Mouse (Mus musculus): ENCODE results near the gene Pqlc2. TPM values are rescaled to one million over a fixed set of nuclear protein-coding genes. Genes with fewer than 3 reads are reported as not detected.
A peak's percentile ranks its signal among the peaks of the same experiment; 100 is the strongest.

The Pqlc2 gene
- polyA plus RNA-seq, 1 experiment from 2014 or later = 14.3 TPM

GRCm38 (mm10) chr4:139280530-139280929 lies 30.0 kb downstream of the Pqlc2 start:
- Histone ChIP-seq H3K36me3 (peaks cover 44% of the 10 kb centered on the region), H3K4me1 (0 out of 2 replicates have a peak, but pooled peaks cover 6% of the 10 kb centered on the region), H3K4me2 (no peak overlapping the region), H3K4me3 (replicated peaks) (no peak overlapping the region), H3K27ac (no peak overlapping the region), H3K27me3 (replicated peaks) (no peaks in the 10 kb centered on the region), H3K9me3 (no peaks in the 10 kb centered on the region), H3K9ac (no peak overlapping the region)
- no peak for ATAC-seq (ENCODE audit: insufficient read depth, low FRiP score, low read depth)
- WGBS = 93% methylated on average over 12 of the region's 12 CpGs

GRCm38 (mm10) chr4:139276411-139276810 lies 34.1 kb downstream of the Pqlc2 start:
- no peak overlapping the region for H3K9ac ChIP-seq
- no peaks in the 10 kb centered on the region for H3K4me1 ChIP-seq
- H3K4me2 ChIP-seq = no peak overlapping the region
- H3K36me3 ChIP-seq = peaks cover 35% of the 10 kb centered on the region
- no peak overlapping the region for H3K27ac ChIP-seq
- H3K4me3 ChIP-seq (replicated peaks) = no peak overlapping the region
- H3K27me3 ChIP-seq (replicated peaks) = no peaks in the 10 kb centered on the region
- no peaks in the 10 kb centered on the region for H3K9me3 ChIP-seq
- WGBS = 83% methylated on average over 7 of the region's 7 CpGs
- no peak for ATAC-seq (ENCODE audit: insufficient read depth, low FRiP score, low read depth)

- Histone ChIP-seq H3K9ac (no peak overlapping the region), H3K27me3 (replicated peaks) (no peaks in the 10 kb centered on the region), H3K4me1 (no peaks in the 10 kb centered on the region), H3K27ac (no peak overlapping the region), H3K4me3 (replicated peaks) (no peak overlapping the region), H3K36me3 (peaks cover 17% of the 10 kb centered on the region), H3K4me2 (no peak overlapping the region), H3K9me3 (no peaks in the 10 kb centered on the region)
- WGBS = 89% methylated on average over 7 of the region's 7 CpGs
- ATAC-seq (ENCODE audit: insufficient read depth, low FRiP score, low read depth) = no peak
Measured at GRCm38 (mm10) chr4:139274573-139274972, 35.9 kb downstream of the Pqlc2 start.

DNA sequence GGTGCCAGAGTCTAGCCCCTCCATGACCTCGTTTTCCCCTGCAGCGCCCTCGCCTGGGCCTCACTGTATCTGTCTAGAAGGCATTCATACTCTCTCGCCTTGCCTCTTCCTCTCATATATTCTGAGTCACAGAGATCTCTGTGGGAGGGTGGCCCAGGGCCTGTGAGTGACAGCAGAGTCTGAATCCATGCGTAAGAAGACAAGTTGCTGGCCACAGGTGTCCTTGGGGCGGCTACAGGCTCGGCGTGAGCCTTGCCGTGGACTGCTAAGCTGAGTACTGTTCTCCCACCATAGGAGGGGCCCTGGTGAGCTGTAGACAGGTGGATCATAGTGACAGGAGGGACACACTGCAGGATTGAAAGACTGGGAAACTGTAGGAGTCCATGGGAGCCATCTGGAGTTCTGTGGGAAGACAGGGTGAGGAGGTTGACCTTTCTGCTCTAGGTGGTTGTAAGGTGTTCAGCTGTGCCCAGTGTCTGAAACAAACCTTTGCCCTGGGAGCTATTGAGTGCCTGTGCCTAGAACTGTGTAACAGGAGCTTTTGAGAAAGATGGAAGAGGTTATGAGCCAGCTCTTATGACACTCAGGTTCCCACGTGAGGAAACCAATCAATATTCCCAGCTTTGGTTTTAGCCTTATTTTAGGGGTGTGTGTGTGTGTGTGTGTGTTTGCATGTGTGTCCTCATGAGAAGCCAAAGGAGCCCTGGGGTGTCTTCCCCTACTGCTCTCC lies 37.4 kb downstream of the Pqlc2 start:
- H3K4me1 ChIP-seq = no peaks in the 10 kb centered on the region
- H3K27ac ChIP-seq = no peak overlapping the region
- H3K4me3 ChIP-seq (replicated peaks) = no peak overlapping the region
- peaks cover 23% of the 10 kb centered on the region for H3K36me3 ChIP-seq
- WGBS = 88% methylated on average over 10 of the region's 10 CpGs
- no peak overlapping the region for H3K9ac ChIP-seq
- H3K4me2 ChIP-seq = no peak overlapping the region
- no peaks in the 10 kb centered on the region for H3K27me3 ChIP-seq (replicated peaks)
- ATAC-seq (ENCODE audit: insufficient read depth, low FRiP score, low read depth) = no peak
- H3K9me3 ChIP-seq = no peaks in the 10 kb centered on the region

- Histone ChIP-seq H3K36me3 (peaks cover 23% of the 10 kb centered on the region), H3K4me3 (replicated peaks) (no peak overlapping the region), H3K9me3 (no peaks in the 10 kb centered on the region), H3K27ac (0 out of 2 replicates have a peak overlapping the region, but pooled peaks have one; percentile 11), H3K9ac (no peak overlapping the region), H3K27me3 (replicated peaks) (no peaks in the 10 kb centered on the region), H3K4me1 (no peaks in the 10 kb centered on the region), H3K4me2 (no peak overlapping the region)
- WGBS = 86% methylated on average over 9 of the region's 9 CpGs
- ATAC-seq (ENCODE audit: insufficient read depth, low FRiP score, low read depth) = no peak
Measured at GRCm38 (mm10) chr4:139271562-139271961, 38.9 kb downstream of the Pqlc2 start.

- Histone ChIP-seq H3K27ac (no peak overlapping the region), H3K4me3 (replicated peaks) (no peak overlapping the region), H3K4me1 (no peaks in the 10 kb centered on the region), H3K36me3 (peaks cover 25% of the 10 kb centered on the region), H3K9ac (no peak overlapping the region), H3K9me3 (no peaks in the 10 kb centered on the region), H3K4me2 (no peak overlapping the region), H3K27me3 (replicated peaks) (no peaks in the 10 kb centered on the region)
- no peak for ATAC-seq (ENCODE audit: insufficient read depth, low FRiP score, low read depth)
- 92% methylated on average over 3 of the region's 3 CpGs for WGBS
Measured at GRCm38 (mm10) chr4:139270168-139270567, 40.3 kb downstream of the Pqlc2 start.

GRCm38 (mm10) chr4:139268242-139268641 lies 42.3 kb downstream of the Pqlc2 start:
- WGBS = 98% methylated on average over 1 of the region's 1 CpGs
- no peaks in the 10 kb centered on the region for H3K4me1 ChIP-seq
- H3K9ac ChIP-seq = no peak overlapping the region
- no peaks in the 10 kb centered on the region for H3K9me3 ChIP-seq
- H3K27ac ChIP-seq = no peak overlapping the region
- no peaks in the 10 kb centered on the region for H3K27me3 ChIP-seq (replicated peaks)
- no peak overlapping the region for H3K4me2 ChIP-seq
- ATAC-seq (ENCODE audit: insufficient read depth, low FRiP score, low read depth) = no peak
- H3K36me3 ChIP-seq = peaks cover 21% of the 10 kb centered on the region
- H3K4me3 ChIP-seq (replicated peaks) = no peak overlapping the region

DNA sequence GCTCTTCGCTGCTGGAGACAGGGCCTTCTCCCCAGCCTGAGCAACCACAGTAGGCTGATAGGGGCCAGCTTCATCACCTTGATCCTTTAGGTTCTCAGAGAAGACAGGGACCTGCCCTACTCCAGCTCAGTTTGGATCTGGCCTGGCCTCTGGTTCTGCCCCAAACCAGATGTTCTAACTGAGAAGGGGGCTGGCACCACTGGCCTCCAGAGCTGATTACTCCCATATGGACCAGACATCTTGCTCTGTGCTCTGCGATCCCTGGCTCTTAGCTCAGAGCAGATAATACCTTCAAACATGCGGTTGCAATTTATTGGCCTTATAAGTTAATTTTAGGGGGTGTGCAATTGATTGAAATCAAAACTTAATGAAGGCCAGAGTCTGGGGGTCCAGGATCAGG lies 43.2 kb downstream of the Pqlc2 start:
- Histone ChIP-seq H3K4me2 (no peak overlapping the region), H3K4me3 (replicated peaks) (no peak overlapping the region), H3K36me3 (peaks cover 29% of the 10 kb centered on the region), H3K9ac (no peak overlapping the region), H3K9me3 (no peaks in the 10 kb centered on the region), H3K4me1 (no peaks in the 10 kb centered on the region), H3K27me3 (replicated peaks) (no peaks in the 10 kb centered on the region), H3K27ac (no peak overlapping the region)
- 79% methylated on average over 3 of the region's 3 CpGs for whole genome bisulfite sequencing
- ATAC-seq (ENCODE audit: insufficient read depth, low FRiP score, low read depth) = no peak

GRCm38 (mm10) chr4:139266500-139266865 lies 44.0 kb downstream of the Pqlc2 start:
- Histone ChIP-seq H3K27me3 (replicated peaks) (no peaks in the 10 kb centered on the region), H3K9me3 (no peaks in the 10 kb centered on the region), H3K4me2 (no peak overlapping the region), H3K4me3 (replicated peaks) (no peak overlapping the region), H3K9ac (no peak overlapping the region), H3K4me1 (no peaks in the 10 kb centered on the region), H3K36me3 (peaks cover 30% of the 10 kb centered on the region), H3K27ac (no peak overlapping the region)
- WGBS = 88% methylated on average over 7 of the region's 7 CpGs
- ATAC-seq (ENCODE audit: insufficient read depth, low FRiP score, low read depth) = no peak

- ATAC-seq (ENCODE audit: insufficient read depth, low FRiP score, low read depth) = no peak
- WGBS = 89% methylated on average over 13 of the region's 13 CpGs
- Histone ChIP-seq H3K4me2 (no peak overlapping the region), H3K9me3 (no peaks in the 10 kb centered on the region), H3K27me3 (replicated peaks) (no peaks in the 10 kb centered on the region), H3K36me3 (peaks cover 35% of the 10 kb centered on the region), H3K4me1 (no peaks in the 10 kb centered on the region), H3K4me3 (replicated peaks) (no peak overlapping the region), H3K9ac (no peak overlapping the region), H3K27ac (no peak overlapping the region)
Measured at GRCm38 (mm10) chr4:139265783-139266499, 44.6 kb downstream of the Pqlc2 start.

DNA sequence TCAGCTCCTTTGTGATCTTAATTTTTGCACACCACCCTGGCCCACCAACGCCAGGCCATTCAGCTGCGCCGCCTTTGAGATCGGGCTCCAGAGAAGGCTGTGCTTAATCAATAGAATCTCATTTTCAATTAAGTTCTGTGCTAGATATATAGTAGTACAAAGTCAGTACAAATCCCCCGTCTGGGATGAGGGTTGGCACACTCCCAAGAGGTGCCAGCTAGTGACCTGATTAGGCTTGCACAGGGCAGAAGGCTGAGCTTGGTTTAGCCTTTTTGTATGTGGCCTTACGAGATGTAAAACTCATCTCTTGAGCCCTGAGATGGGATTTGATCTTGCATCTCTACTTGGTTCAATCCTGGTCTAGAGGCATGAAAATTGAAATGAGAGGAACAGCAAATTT lies 47.5 kb downstream of the Pqlc2 start:
- peaks cover 13% of the 10 kb centered on the region for H3K4me1 ChIP-seq
- H3K4me3 ChIP-seq (replicated peaks) = no peak overlapping the region
- H3K9ac ChIP-seq = no peak overlapping the region
- no peak overlapping the region for H3K27ac ChIP-seq
- no peaks in the 10 kb centered on the region for H3K9me3 ChIP-seq
- no peak for ATAC-seq (ENCODE audit: insufficient read depth, low FRiP score, low read depth)
- H3K27me3 ChIP-seq (replicated peaks) = no peaks in the 10 kb centered on the region
- peaks cover 31% of the 10 kb centered on the region for H3K36me3 ChIP-seq
- 89% methylated on average over 6 of the region's 6 CpGs for WGBS
- no peak overlapping the region for H3K4me2 ChIP-seq

DNA sequence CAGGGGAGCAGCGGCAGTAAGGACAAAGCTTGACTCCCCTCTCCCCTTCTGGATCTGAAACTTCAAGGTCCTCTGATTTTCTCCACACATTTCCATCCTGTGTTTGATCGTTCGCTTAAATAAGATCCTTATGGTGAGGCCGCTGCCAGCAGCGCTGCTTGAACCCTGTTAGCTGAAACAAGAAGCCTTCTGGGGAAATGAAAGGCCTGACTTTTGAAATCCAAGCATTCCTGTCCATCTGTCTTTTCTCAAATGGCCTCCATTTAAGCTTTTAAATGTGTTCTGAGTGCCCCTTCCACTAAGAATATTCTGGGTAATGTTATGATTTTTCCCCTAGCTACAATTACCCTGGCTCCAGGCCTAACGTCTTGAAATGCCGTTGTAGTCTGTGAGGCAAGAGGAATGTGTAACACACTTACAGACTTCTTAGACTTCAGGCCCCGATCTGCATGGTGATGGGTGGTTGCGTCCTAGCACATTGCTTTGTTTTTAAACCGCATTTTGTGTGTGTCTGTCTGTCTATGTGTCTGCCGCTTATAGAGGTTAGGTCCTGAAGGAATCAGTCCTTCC lies 51.1 kb downstream of the Pqlc2 start:
- Histone ChIP-seq H3K4me1 (peaks cover 13% of the 10 kb centered on the region), H3K36me3 (peaks cover 37% of the 10 kb centered on the region), H3K9me3 (no peaks in the 10 kb centered on the region), H3K27me3 (replicated peaks) (no peaks in the 10 kb centered on the region), H3K4me2 (no peak overlapping the region), H3K27ac (peak overlapping the region; percentile 62), H3K4me3 (replicated peaks) (no peak overlapping the region), H3K9ac (no peak overlapping the region)
- WGBS = 62% methylated on average over 11 of the region's 11 CpGs
- ATAC-seq (ENCODE audit: insufficient read depth, low FRiP score, low read depth) = no peak
